Mouse (Mus musculus): ENCODE measurements at regions not wholly inside any gene's neighbourhood (a gene's known extent, or its start where the extent isn't known, plus 50 kb on each side); places are given as distances from the start of the nearest gene placed in this dataset.

DNA sequence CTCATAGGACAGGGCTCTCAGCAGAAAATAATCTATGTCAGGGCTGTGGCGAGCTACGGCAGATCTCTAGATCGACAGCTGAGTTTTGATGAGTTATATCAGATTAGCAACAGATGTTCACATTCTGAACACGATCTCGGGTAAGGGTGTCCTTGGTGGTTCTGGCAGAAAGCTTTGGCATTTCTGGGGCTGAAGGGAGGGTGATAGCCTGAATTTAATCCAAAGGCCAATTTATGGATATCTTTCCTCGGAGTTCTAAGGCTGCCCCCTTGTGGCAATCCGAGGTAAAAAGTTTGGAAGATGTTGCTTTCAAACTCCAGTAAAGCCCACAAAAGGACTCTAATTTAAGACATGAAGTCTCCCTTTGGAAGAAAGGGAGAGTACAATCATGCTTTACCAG is 101.3 kb upstream of the Luzp2 start:
- 55% methylated on average over 7 of the region's 7 CpGs for WGBS
- no peaks in the 10 kb centered on the region for H3K4me1 ChIP-seq
- H3K27me3 ChIP-seq (replicated peaks) = no peaks in the 10 kb centered on the region
- no peak overlapping the region for H3K4me3 ChIP-seq
- no peak overlapping the region for H3K4me2 ChIP-seq (replicated peaks)
- no peaks in the 10 kb centered on the region for H3K9me3 ChIP-seq
- H3K9ac ChIP-seq = no peak overlapping the region
- no peaks in the 10 kb centered on the region for H3K36me3 ChIP-seq
- no peak overlapping the region for H3K27ac ChIP-seq
- no peak for ATAC-seq (ENCODE audit: low FRiP score, low read depth)

DNA sequence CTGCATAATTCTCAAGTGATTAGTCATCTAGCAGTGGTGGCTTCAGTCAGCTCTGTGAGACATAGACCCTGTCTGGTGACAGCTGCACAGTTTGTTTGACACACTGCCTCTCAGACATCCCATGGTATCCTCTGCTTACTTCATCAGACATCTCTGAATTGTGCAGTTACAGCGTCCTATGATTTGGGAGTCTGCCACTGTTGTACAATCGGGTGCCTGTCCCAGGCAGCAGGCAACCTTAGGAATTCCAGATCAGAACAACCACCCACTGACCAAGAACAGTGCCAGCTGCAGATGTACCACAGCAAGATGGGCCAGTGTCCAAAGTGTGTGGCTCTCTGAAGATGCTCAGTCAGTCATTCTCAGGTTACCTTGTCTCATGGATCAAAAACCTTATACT is 100.4 kb upstream of the Luzp2 start:
- H3K27ac ChIP-seq = no peak overlapping the region
- H3K9me3 ChIP-seq = no peaks in the 10 kb centered on the region
- ATAC-seq (ENCODE audit: low FRiP score, low read depth) = no peak
- 92% methylated on average over 2 of the region's 2 CpGs for WGBS
- H3K36me3 ChIP-seq = no peaks in the 10 kb centered on the region
- no peak overlapping the region for H3K4me2 ChIP-seq (replicated peaks)
- H3K4me1 ChIP-seq = no peaks in the 10 kb centered on the region
- H3K9ac ChIP-seq = no peak overlapping the region
- H3K27me3 ChIP-seq (replicated peaks) = no peaks in the 10 kb centered on the region
- no peak overlapping the region for H3K4me3 ChIP-seq

DNA sequence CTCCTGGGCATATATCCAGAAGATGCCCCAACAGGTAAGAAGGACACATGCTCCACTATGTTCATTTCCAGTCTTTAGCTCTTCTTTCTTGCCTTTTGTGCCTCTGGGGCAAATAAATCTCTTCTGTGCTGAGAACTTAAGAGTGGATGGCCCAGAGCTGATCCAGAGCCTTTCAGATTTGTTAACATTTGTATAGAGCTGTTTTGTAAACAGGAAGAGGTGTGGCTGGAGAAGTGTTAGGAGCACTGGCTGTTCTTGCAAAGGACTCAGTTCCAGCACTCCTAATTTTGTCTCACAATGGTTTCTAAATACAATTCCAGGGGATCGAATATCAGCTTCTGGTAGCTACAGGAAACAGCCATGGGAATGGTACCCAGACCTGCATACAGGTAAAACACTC is 68.0 kb upstream of the Luzp2 start:
- WGBS = 96% methylated on average over 1 of the region's 1 CpGs
- H3K36me3 ChIP-seq = no peaks in the 10 kb centered on the region
- no peak overlapping the region for H3K4me3 ChIP-seq
- H3K4me1 ChIP-seq = no peaks in the 10 kb centered on the region
- H3K9ac ChIP-seq = no peak overlapping the region
- no peak overlapping the region for H3K4me2 ChIP-seq (replicated peaks)
- no peaks in the 10 kb centered on the region for H3K9me3 ChIP-seq
- H3K27ac ChIP-seq = no peak overlapping the region
- no peaks in the 10 kb centered on the region for H3K27me3 ChIP-seq (replicated peaks)
- ATAC-seq (ENCODE audit: low FRiP score, low read depth) = no peak

DNA sequence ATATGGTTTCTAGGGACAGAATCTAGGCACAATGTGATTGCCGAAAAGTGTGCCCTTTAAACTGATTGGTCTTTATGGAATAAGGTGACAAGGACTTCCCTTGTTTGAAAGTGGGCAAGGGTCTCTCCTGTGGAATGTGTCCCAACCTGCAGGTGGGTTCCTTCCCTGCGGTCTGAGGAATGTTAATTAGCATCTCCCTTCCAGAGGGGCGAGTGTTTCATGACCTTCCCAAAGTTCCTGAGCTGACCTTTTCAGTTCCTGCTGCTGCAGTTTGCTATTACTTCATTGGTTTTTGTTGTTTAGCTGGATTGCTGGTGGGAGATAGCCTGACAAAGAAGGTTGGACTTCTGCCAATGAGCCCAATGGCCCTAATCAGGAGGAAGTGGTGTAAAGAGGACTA is 66.6 kb upstream of the Luzp2 start:
- no peaks in the 10 kb centered on the region for H3K27me3 ChIP-seq (replicated peaks)
- no peaks in the 10 kb centered on the region for H3K9me3 ChIP-seq
- no peak for ATAC-seq (ENCODE audit: low FRiP score, low read depth)
- WGBS = 42% methylated on average over 3 of the region's 3 CpGs
- no peak overlapping the region for H3K9ac ChIP-seq
- H3K4me2 ChIP-seq (replicated peaks) = no peak overlapping the region
- H3K27ac ChIP-seq = no peak overlapping the region
- no peak overlapping the region for H3K4me3 ChIP-seq
- H3K36me3 ChIP-seq = no peaks in the 10 kb centered on the region
- H3K4me1 ChIP-seq = no peaks in the 10 kb centered on the region

DNA sequence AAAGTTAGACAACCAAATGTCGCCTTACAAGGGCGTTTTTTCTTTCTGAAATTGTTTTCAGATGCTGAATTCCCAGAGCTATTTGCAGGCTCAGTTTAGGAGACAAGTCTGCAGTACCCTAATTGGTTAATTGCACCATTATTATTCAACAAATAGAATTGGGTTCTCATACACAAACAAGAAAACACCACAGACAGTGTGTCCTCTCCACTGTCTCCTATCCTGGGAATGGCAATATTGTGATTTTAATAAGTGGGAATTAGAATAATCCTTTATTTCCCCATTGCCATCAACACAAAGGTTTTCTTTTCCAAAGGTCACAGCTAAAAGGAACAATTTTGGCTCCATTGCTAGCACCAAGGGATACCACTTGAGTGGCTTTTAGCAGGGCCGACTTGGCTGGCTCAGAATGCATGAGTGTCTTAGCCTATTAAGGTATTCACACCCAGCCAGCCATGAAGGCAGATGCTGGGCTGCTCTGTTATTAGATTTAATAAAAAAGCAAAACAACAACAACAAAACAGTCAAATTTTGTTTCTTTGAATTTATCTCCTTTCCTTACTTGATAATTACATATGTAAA is 53.3 kb upstream of the Luzp2 start:
- Histone ChIP-seq H3K4me3 (no peak overlapping the region), H3K4me2 (replicated peaks) (no peak overlapping the region), H3K9me3 (no peaks in the 10 kb centered on the region), H3K27ac (no peak overlapping the region), H3K4me1 (no peaks in the 10 kb centered on the region), H3K27me3 (replicated peaks) (no peaks in the 10 kb centered on the region), H3K9ac (no peak overlapping the region), H3K36me3 (no peaks in the 10 kb centered on the region)
- ATAC-seq (ENCODE audit: low FRiP score, low read depth) = 0 out of 2 replicates have a peak, but pooled peaks have one; percentile 61
- 52% methylated on average over 3 of the region's 3 CpGs for WGBS

DNA sequence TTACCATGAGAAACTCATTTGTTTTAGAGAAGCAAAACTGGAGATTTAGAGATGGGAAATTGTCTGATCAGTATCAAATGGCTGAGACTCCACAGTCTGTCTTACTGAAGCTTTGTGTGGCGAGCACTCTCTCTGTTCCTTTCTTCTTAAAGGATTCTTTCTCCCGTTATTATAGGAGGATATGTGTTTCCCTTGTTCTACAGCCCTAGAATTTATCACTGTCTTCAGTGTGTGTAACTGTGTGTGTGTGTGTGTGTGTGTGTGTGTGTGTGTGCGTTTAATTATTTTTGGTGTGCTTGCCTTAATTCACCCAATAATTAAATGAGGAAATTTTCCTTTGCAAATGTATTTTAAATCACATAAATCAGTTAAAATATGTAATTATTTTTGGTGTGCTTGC is 52.7 kb upstream of the Luzp2 start:
- no peaks in the 10 kb centered on the region for H3K27me3 ChIP-seq (replicated peaks)
- no peaks in the 10 kb centered on the region for H3K36me3 ChIP-seq
- no peak for ATAC-seq (ENCODE audit: low FRiP score, low read depth)
- 69% methylated on average over 3 of the region's 3 CpGs for WGBS
- H3K4me3 ChIP-seq = no peak overlapping the region
- H3K27ac ChIP-seq = no peak overlapping the region
- H3K4me1 ChIP-seq = no peaks in the 10 kb centered on the region
- no peaks in the 10 kb centered on the region for H3K9me3 ChIP-seq
- no peak overlapping the region for H3K4me2 ChIP-seq (replicated peaks)
- H3K9ac ChIP-seq = no peak overlapping the region

DNA sequence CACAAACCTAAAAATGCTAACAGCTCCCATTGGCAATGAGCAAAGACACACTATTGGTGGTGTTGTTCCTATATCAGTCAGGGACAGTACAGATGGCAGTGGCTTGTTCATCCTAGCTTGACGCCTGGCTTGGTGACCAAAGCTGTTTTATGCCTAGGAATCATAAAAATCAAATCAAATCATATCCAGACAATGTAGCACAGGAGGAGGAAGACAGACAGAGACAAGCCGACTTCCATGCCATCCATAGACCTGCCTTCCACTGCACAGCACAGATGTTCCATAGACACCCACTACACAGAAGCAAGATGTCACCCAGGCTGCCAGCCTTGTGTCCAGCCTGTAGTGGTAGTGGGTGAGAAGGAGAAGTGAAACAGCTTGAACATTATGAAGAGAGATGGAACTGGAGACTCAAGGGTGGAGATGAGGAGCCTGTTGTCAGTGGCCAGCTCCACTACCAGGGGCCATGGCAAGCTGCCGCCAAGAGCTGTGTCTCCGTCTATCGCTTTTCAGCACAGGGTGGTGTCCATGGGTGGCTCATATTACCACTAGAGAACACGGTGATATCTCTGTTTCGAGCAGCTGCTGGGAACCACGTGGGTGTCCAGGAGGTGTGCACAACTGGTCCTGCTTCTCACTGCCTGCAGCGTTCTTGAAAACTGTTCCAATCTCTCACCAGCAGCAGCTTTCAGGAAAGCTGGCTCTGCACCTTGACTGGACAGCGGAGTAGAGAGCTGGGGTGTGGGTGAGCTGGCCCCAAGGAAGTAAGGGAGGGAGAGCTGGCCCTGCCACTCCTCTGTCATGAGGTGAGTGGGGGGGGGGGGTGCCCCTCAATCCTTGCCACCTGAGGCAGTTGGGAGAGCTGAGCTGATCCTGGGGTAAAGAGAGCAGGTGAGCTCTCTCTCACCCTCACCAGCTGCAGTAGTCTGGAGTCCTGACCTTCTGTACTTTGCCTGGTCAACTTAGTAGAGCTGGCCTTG is 51.5 kb upstream of the Luzp2 start:
- Histone ChIP-seq H3K4me2 (replicated peaks) (no peak overlapping the region), H3K36me3 (no peaks in the 10 kb centered on the region), H3K9me3 (no peaks in the 10 kb centered on the region), H3K27me3 (replicated peaks) (no peaks in the 10 kb centered on the region), H3K4me3 (no peak overlapping the region), H3K4me1 (no peaks in the 10 kb centered on the region), H3K9ac (no peak overlapping the region), H3K27ac (no peak overlapping the region)
- WGBS = 84% methylated on average over 10 of the region's 10 CpGs
- 0 out of 2 replicates have a peak, but pooled peaks have one; percentile 29 for ATAC-seq (ENCODE audit: low FRiP score, low read depth)

Measured in neural tube, embryonic 12.5 days (tissue).